Mouse (Mus musculus): ENCODE results near the gene Tubgcp6. TPM values are rescaled to one million over a fixed set of nuclear protein-coding genes. Genes with fewer than 3 reads are reported as not detected.

Gene Tubgcp6
- polyA plus RNA-seq, 1 experiment from 2014 or later = 19.8 TPM

DNA sequence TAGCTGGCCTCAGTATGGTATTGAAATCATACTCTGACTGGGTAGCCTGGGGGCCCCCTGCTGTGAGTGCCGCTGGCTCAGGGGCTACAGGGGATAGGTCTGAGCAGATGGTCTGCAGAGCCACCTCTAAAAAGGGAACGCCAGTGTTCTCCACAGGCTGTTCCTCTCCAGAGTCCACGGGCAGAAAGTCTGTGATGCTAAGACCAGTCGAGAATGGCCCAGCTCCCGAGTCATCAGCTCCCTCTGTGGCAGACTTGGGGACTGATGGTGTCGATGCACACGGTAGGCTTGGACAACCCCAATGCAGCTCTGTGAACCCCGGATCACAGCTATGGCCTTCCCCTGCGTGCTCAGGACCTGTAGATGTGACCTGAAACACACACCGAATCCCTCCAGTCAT is 19.0 kb downstream of the Tubgcp6 start:
- no peaks in the 10 kb centered on the region for H3K9me3 ChIP-seq (ENCODE audit: low read depth, low read length)
- ATAC-seq (ENCODE audit: insufficient read depth) = no peak
- no peak overlapping the region for H3K9ac ChIP-seq
- H3K4me1 ChIP-seq (ENCODE audit: insufficient read depth) = no peaks in the 10 kb centered on the region
- no peaks in the 10 kb centered on the region for H3K27me3 ChIP-seq (ENCODE audit: insufficient read depth, low read length)
- no peak overlapping the region for H3K27ac ChIP-seq (ENCODE audit: low read depth)
- no peak overlapping the region for H3K4me3 ChIP-seq (ENCODE audit: low read depth, low read length)
- WGBS = 89% methylated on average over 10 of the region's 10 CpGs
- no peak for TF ChIP-seq CTCF (IDR thresholded peaks at IDR 0.05; ENCODE audit: low read depth)
- DNase-seq = no peak
- no peak overlapping the region for H3K4me2 ChIP-seq
- peaks cover 99% of the 10 kb centered on the region for H3K36me3 ChIP-seq (ENCODE audit: insufficient read depth)

- Histone ChIP-seq H3K27me3 (ENCODE audit: insufficient read depth, low read length) (no peaks in the 10 kb centered on the region), H3K4me1 (ENCODE audit: insufficient read depth) (no peaks in the 10 kb centered on the region), H3K36me3 (ENCODE audit: insufficient read depth) (peaks cover 99% of the 10 kb centered on the region), H3K9ac (no peak overlapping the region), H3K4me3 (ENCODE audit: low read depth, low read length) (no peak overlapping the region), H3K4me2 (no peak overlapping the region), H3K9me3 (ENCODE audit: low read depth, low read length) (no peaks in the 10 kb centered on the region), H3K27ac (ENCODE audit: low read depth) (no peak overlapping the region)
- 81% methylated on average over 5 of the region's 5 CpGs for WGBS
- ATAC-seq (ENCODE audit: insufficient read depth) (no peak), DNase-seq (no peak)
- TF ChIP-seq CTCF (IDR thresholded peaks at IDR 0.05; ENCODE audit: low read depth) = no peak
These were observed 20.3 kb downstream of the Tubgcp6 start for GRCm38 (mm10) chr15:89102646-89103045.

GRCm38 (mm10) chr15:89100823-89101222 is 22.1 kb downstream of the Tubgcp6 start:
- no peak overlapping the region for H3K27ac ChIP-seq (ENCODE audit: low read depth)
- no peak overlapping the region for H3K9ac ChIP-seq
- H3K27me3 ChIP-seq (ENCODE audit: insufficient read depth, low read length) = no peaks in the 10 kb centered on the region
- no peaks in the 10 kb centered on the region for H3K4me1 ChIP-seq (ENCODE audit: insufficient read depth)
- TF ChIP-seq CTCF (IDR thresholded peaks at IDR 0.05; ENCODE audit: low read depth) = no peak
- 92% methylated on average over 12 of the region's 12 CpGs for WGBS
- ATAC-seq (ENCODE audit: insufficient read depth) (no peak), DNase-seq (no peak)
- H3K4me3 ChIP-seq (ENCODE audit: low read depth, low read length) = no peak overlapping the region
- peaks cover 99% of the 10 kb centered on the region for H3K36me3 ChIP-seq (ENCODE audit: insufficient read depth)
- H3K4me2 ChIP-seq = no peak overlapping the region
- no peaks in the 10 kb centered on the region for H3K9me3 ChIP-seq (ENCODE audit: low read depth, low read length)

DNA sequence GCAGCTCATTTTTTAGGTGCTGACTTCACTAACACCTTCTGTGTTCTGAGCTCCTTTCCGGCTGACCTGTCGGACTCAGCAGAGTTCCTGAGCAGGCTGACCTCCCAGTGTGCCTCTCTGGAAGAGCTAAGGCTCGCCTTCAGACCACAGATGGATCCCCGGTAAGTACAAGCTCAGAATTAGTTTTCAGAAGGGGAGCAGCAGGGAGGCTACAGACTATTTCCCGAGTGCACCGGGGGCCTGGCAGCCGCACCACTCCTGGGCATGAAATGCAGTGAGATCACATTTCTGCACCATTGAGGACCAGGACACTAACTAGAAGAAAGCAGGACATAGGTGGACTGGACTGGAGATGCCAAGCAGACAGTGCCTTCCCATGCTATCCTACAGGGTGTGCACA is 24.3 kb downstream of the Tubgcp6 start:
- Histone ChIP-seq H3K9ac (no peak overlapping the region), H3K4me1 (ENCODE audit: insufficient read depth) (no peaks in the 10 kb centered on the region), H3K4me3 (ENCODE audit: low read depth, low read length) (no peak overlapping the region), H3K4me2 (no peak overlapping the region), H3K36me3 (ENCODE audit: insufficient read depth) (peaks cover 99% of the 10 kb centered on the region), H3K27ac (ENCODE audit: low read depth) (no peak overlapping the region), H3K9me3 (ENCODE audit: low read depth, low read length) (no peaks in the 10 kb centered on the region), H3K27me3 (ENCODE audit: insufficient read depth, low read length) (no peaks in the 10 kb centered on the region)
- no peak for TF ChIP-seq CTCF (IDR thresholded peaks at IDR 0.05; ENCODE audit: low read depth)
- no peak for DNase-seq
- WGBS = 90% methylated on average over 7 of the region's 7 CpGs
- no peak for ATAC-seq (ENCODE audit: insufficient read depth)

DNA sequence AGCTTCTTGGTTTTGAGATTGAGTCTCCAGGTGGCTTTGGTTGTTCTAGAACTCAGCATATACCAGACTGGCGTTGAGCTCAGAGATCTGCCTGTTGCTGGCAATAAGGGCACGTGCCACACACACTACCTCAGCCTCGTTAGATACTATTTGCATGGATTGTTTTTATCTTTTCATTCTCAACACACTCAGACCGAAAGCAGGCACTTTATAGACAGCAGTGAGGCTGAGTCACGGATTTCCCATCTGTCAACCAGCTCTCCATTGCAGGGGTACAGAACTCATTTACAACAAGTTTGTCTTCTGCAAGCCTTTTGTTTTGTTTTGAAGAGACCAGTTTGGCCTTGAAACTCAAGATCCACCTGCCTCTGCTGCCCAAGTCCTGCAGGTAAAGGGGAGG is 25.5 kb downstream of the Tubgcp6 start:
- no peak overlapping the region for H3K4me3 ChIP-seq (ENCODE audit: low read depth, low read length)
- H3K9me3 ChIP-seq (ENCODE audit: low read depth, low read length) = no peaks in the 10 kb centered on the region
- no peak for DNase-seq
- peaks cover 100% of the 10 kb centered on the region for H3K36me3 ChIP-seq (ENCODE audit: insufficient read depth)
- no peak for TF ChIP-seq CTCF (IDR thresholded peaks at IDR 0.05; ENCODE audit: low read depth)
- no peak for ATAC-seq (ENCODE audit: insufficient read depth)
- no peaks in the 10 kb centered on the region for H3K4me1 ChIP-seq (ENCODE audit: insufficient read depth)
- H3K4me2 ChIP-seq = no peak overlapping the region
- no peaks in the 10 kb centered on the region for H3K27me3 ChIP-seq (ENCODE audit: insufficient read depth, low read length)
- no peak overlapping the region for H3K27ac ChIP-seq (ENCODE audit: low read depth)
- 88% methylated on average over 5 of the region's 5 CpGs for WGBS
- no peak overlapping the region for H3K9ac ChIP-seq

DNA sequence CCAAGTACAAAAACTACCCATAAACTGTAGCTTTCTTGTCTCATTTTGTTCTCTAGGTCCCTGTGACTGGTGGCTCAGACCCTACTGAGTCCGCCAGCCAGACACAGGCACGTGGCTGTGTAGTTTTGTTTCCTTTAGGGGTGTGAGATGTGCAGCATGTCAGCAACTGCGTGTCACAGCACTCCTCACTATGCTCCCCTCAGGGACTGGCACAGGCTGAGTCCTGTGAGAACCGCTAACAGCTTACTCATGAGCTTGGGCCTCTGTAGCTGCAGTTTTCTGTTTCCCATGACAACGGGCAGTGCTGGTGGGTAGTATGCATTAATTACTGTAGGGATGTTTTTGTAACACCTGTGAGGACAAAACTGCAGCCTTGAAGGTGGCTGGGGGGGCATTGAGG is 30.7 kb downstream of the Tubgcp6 start:
- TF ChIP-seq CTCF (IDR thresholded peaks at IDR 0.05; ENCODE audit: low read depth) = no peak
- no peak overlapping the region for H3K9ac ChIP-seq
- H3K27ac ChIP-seq (ENCODE audit: low read depth) = no peak overlapping the region
- H3K4me1 ChIP-seq (ENCODE audit: insufficient read depth) = peaks cover 4% of the 10 kb centered on the region; the same call in 1 of the 2 replicates
- H3K4me2 ChIP-seq = no peak overlapping the region
- H3K36me3 ChIP-seq (ENCODE audit: insufficient read depth) = peaks cover 48% of the 10 kb centered on the region
- H3K4me3 ChIP-seq (ENCODE audit: low read depth, low read length) = no peak overlapping the region
- ATAC-seq (ENCODE audit: insufficient read depth) = no peak
- no peaks in the 10 kb centered on the region for H3K9me3 ChIP-seq (ENCODE audit: low read depth, low read length)
- 79% methylated on average over 5 of the region's 5 CpGs for WGBS
- DNase-seq = no peak
- no peaks in the 10 kb centered on the region for H3K27me3 ChIP-seq (ENCODE audit: insufficient read depth, low read length)

GRCm38 (mm10) chr15:89090662-89091061 is 32.2 kb downstream of the Tubgcp6 start:
- Histone ChIP-seq H3K36me3 (ENCODE audit: insufficient read depth) (peaks cover 46% of the 10 kb centered on the region), H3K4me3 (ENCODE audit: low read depth, low read length) (no peak overlapping the region), H3K27ac (ENCODE audit: low read depth) (no peak overlapping the region), H3K9ac (no peak overlapping the region), H3K4me1 (ENCODE audit: insufficient read depth) (peaks cover 4% of the 10 kb centered on the region; the same call in 1 of the 2 replicates), H3K4me2 (0 out of 2 replicates have a peak overlapping the region, but pooled peaks have one; percentile 4), H3K9me3 (ENCODE audit: low read depth, low read length) (no peaks in the 10 kb centered on the region), H3K27me3 (ENCODE audit: insufficient read depth, low read length) (no peaks in the 10 kb centered on the region)
- DNase-seq = no peak
- 83% methylated on average over 4 of the region's 4 CpGs for WGBS
- no peak for ATAC-seq (ENCODE audit: insufficient read depth)
- TF ChIP-seq CTCF (IDR thresholded peaks at IDR 0.05; ENCODE audit: low read depth) = no peak
